Mouse (Mus musculus) stomach, embryonic 16.5 days (tissue): ENCODE data around the gene 1700013G24Rik. TPM values are rescaled to one million over a fixed set of nuclear protein-coding genes. Genes with fewer than 3 reads are reported as not detected.

Source experiments
- ATAC-seq: fragments of 200-750 bp; cut with Nextera tagmentation; 2 replicates; pipeline ENCODE4 v1.8.0; 2017; ENCODE audit warnings: moderate number of reproducible peaks, moderate TSS enrichment; ENCODE audit not compliant: insufficient read depth, low FRiP score
- H3K27ac ChIP-seq: fragments of 300-500 bp; sonication (generic); 2 replicates; pipeline ENCODE4 v1.5.1; 2014; ENCODE audit warnings: low read length
- H3K27me3 ChIP-seq: fragments of 300-500 bp; sonication (generic); 2 replicates; pipeline ENCODE4 v1.6.1; 2014; ENCODE audit warnings: low read length, control low read depth, mixed read lengths; ENCODE audit not compliant: control insufficient read depth, insufficient read depth
- H3K36me3 ChIP-seq: fragments of 300-500 bp; sonication (generic); 2 replicates; pipeline ENCODE4 v1.6.1; 2014; ENCODE audit warnings: low read length; ENCODE audit not compliant: control insufficient read depth, insufficient read depth
- H3K4me1 ChIP-seq: fragments of 300-500 bp; sonication (generic); 2 replicates; pipeline ENCODE4 v1.6.1; 2014; ENCODE audit warnings: low read length, control low read depth, mixed read lengths; ENCODE audit not compliant: control insufficient read depth, insufficient read depth
- H3K4me2 ChIP-seq: fragments of 300-500 bp; sonication (generic); 2 replicates; pipeline ENCODE4 v1.6.1; 2014; ENCODE audit warnings: low read depth, low read length, mixed read lengths
- H3K4me3 ChIP-seq: fragments of 300-500 bp; sonication (generic); replicated peaks from 2 replicates; pipeline ENCODE4 v1.5.1; 2014; ENCODE audit warnings: mild to moderate bottlenecking, low read length
- H3K9ac ChIP-seq: fragments of 300-500 bp; sonication (generic); 2 replicates; pipeline ENCODE4 v1.6.1; 2014; ENCODE audit warnings: low read length
- H3K9me3 ChIP-seq: fragments of 300-500 bp; sonication (generic); replicated peaks from 2 replicates; pipeline ENCODE4 v1.6.1; 2016; ENCODE audit warnings: low read length, control low read depth; ENCODE audit not compliant: control insufficient read depth
- WGBS: fragments of 180-500 bp; shearing (Covaris S2); extraction: QIAGEN DNeasy Blood & Tissue Kit; methylation state at CpG from one replicate; pipeline ENCODE4 v1.1.7; 2014; 5-methylcytosine and 5-hydroxymethylcytosine counted together
- polyA plus RNA-seq: library from polyadenylated mRNA; unstranded; fragments of >200 nt; fragmentation: Nextera tagmentation; extraction: Ambion mirVana; gene quantifications from 2 replicates; pipeline ENCODE4 v1.2.1, GENCODE M21; 2015

1700013G24Rik gene
- polyA plus RNA-seq, 1 experiment from 2014 or later: not detected

DNA sequence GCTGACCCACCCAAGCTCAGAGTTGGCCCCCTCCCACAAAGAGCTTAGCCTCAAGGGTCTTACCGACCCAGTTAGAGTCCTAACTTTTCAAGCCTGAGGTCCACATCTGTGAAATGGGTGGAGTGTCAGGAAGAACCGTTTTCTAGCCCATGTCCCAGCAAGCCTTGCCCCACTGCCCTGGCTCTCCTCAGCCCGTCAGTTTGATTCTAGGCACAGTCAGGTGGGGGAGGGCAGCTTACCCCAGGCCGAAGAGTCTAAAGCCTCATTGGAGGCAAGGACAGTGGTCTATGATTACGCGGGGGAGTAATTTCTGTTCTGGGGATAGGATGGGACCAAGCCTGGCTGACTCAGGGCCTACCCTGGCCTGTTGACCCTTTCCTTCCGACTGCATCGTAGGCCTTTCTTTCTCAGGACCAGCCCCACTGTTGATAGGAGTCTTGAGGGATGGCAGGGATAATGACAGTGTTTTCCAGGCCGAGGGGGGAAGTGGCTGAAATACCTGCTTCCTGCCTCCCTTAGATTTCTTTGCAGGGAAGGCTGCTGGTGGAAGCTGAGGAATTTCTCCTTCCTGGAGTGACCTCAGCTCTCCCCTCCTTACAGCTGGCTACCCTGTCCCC is 17.7 kb downstream of the 1700013G24Rik start:
- H3K27me3 ChIP-seq: no peaks in the 10 kb centered on the region
- peaks cover 67% of the 10 kb centered on the region for H3K4me1 ChIP-seq
- H3K36me3 ChIP-seq: no peaks in the 10 kb centered on the region
- peak overlapping the region; percentile 84 for H3K27ac ChIP-seq
- H3K9ac ChIP-seq: peak overlapping the region; percentile 92
- no peaks in the 10 kb centered on the region for H3K9me3 ChIP-seq
- peak overlapping the region; percentile 77 for H3K4me2 ChIP-seq
- ATAC-seq: no peak
- WGBS: 54% methylated on average over 9 of the region's 9 CpGs
- H3K4me3 ChIP-seq: peak overlapping the region; percentile 82

DNA sequence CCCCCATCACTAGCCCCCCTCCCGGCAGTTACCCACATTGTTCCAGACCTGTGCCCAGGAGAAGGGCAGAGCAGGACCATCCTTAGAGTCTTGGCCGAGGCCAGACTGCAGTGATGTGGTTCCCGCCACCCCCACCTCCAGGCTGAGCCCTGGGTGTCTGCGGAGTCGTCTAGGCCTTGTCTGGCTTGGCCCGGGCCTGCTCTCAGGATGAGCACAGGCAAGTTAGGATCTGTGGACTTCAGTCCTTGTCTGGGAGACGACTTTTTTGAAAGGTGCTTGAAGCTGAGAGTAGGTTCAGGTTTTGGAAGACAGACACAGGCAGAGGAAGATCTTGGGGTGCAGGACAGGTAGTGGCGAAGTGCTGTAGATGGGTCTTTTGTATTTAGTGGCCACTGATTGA is 18.2 kb downstream of the 1700013G24Rik start:
- peak overlapping the region; percentile 14 for H3K27ac ChIP-seq
- H3K9ac ChIP-seq: peak overlapping the region; percentile 92; the same call in 1 of the 2 replicates
- no peak for ATAC-seq
- H3K9me3 ChIP-seq: no peaks in the 10 kb centered on the region
- WGBS: 57% methylated on average over 8 of the region's 8 CpGs
- H3K4me1 ChIP-seq: peaks cover 71% of the 10 kb centered on the region
- H3K27me3 ChIP-seq: no peaks in the 10 kb centered on the region
- peak overlapping the region; percentile 77 for H3K4me2 ChIP-seq
- no peaks in the 10 kb centered on the region for H3K36me3 ChIP-seq
- peak overlapping the region; percentile 20; the same call in 1 of the 2 replicates for H3K4me3 ChIP-seq

DNA sequence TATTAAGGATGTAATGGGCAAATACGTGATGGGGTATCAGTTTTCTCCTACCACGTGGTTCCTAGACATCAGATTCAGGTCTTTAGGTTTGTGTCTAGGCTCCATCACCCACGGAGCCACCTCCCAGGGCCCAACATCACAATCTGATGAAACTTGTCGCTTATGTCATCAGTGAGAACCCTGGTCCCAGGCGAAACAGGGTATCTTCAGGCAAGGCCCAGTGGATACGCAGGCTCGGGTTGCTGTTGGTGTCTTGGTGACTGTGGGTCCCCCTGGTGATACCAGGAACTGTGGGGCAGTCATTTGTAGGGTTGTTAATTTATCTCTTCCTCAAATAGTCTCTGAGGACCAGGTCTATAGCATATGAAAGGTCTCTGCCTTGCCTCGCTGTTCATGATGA is 20.2 kb downstream of the 1700013G24Rik start:
- H3K27me3 ChIP-seq: no peaks in the 10 kb centered on the region
- no peaks in the 10 kb centered on the region for H3K9me3 ChIP-seq
- peak overlapping the region; percentile 79 for H3K27ac ChIP-seq
- ATAC-seq: no peak
- H3K4me1 ChIP-seq: peaks cover 78% of the 10 kb centered on the region
- H3K4me2 ChIP-seq: peak overlapping the region; percentile 34
- H3K9ac ChIP-seq: peak overlapping the region; percentile 56
- no peaks in the 10 kb centered on the region for H3K36me3 ChIP-seq
- WGBS: 79% methylated on average over 8 of the region's 8 CpGs
- peak overlapping the region; percentile 5; the same call in 1 of the 2 replicates for H3K4me3 ChIP-seq

DNA sequence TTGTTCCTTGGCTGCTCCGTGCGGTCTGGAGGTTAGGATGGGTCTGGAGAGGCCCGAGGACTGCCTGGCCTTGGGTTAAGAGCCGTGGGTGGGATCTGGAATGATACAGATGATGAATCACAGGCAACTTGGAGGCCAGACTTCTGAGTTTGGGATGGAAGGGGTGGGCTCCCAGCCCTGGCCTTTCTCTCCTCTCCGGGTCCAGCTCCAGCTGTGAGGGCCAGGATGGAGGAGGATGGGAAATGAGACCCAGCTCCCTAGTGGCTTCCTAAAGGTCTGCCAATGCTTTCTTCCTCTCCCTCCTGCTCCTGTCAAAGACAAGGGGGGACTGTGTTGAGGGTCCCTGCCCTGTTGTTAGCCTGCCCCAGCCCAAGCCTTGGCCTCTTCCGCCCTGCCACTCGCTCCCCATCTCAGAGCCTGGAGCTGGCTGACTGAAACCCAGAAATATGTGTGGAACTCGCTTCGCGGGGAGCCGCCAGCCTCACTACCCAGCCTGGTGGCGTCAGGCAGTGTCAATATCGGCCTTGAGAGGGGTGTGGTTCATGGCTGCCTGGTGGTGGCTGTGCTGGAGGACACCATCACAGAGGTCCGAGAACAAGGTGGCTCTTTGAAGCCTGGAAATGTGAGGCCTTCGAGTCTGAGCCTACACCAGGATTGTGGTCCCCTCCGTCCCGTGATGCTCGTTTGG is 20.8 kb downstream of the 1700013G24Rik start:
- Histone ChIP-seq H3K4me2 (peak overlapping the region; percentile 34), H3K4me3 (peak overlapping the region; percentile 5; the same call in 1 of the 2 replicates), H3K27ac (peak overlapping the region; percentile 79), H3K36me3 (no peaks in the 10 kb centered on the region), H3K27me3 (no peaks in the 10 kb centered on the region), H3K9ac (peak overlapping the region; percentile 56), H3K9me3 (no peaks in the 10 kb centered on the region), H3K4me1 (peaks cover 83% of the 10 kb centered on the region)
- 40% methylated on average over 18 of the region's 18 CpGs for WGBS
- ATAC-seq: no peak; the same call in 1 of the 2 replicates

DNA sequence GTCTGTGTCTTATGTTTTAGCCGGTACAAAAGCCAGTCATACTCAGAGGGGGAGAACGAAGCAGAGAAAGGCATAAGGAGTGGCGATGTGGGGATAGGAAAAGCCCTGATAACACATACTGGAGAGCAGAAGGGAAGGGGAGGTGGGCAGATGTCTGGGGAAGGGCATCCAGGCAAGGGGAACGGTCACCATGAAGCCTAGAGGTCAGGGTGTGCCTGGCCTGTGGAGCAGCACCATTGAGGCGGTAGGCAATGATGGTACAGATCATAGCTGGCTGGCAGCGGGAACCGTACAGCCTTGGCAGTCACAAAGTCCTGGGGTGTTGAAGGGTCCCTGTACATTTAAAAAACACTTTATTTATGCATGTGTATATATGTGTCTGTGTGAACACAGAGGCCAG is 21.6 kb downstream of the 1700013G24Rik start:
- ATAC-seq: no peak
- H3K36me3 ChIP-seq: no peaks in the 10 kb centered on the region
- H3K9me3 ChIP-seq: no peaks in the 10 kb centered on the region
- 85% methylated on average over 7 of the region's 7 CpGs for WGBS
- H3K4me2 ChIP-seq: no peak overlapping the region
- H3K4me1 ChIP-seq: peaks cover 88% of the 10 kb centered on the region
- no peak overlapping the region for H3K4me3 ChIP-seq
- H3K27ac ChIP-seq: peak overlapping the region; percentile 79; the same call in 1 of the 2 replicates
- no peaks in the 10 kb centered on the region for H3K27me3 ChIP-seq
- H3K9ac ChIP-seq: peak overlapping the region; percentile 44; the same call in 1 of the 2 replicates

DNA sequence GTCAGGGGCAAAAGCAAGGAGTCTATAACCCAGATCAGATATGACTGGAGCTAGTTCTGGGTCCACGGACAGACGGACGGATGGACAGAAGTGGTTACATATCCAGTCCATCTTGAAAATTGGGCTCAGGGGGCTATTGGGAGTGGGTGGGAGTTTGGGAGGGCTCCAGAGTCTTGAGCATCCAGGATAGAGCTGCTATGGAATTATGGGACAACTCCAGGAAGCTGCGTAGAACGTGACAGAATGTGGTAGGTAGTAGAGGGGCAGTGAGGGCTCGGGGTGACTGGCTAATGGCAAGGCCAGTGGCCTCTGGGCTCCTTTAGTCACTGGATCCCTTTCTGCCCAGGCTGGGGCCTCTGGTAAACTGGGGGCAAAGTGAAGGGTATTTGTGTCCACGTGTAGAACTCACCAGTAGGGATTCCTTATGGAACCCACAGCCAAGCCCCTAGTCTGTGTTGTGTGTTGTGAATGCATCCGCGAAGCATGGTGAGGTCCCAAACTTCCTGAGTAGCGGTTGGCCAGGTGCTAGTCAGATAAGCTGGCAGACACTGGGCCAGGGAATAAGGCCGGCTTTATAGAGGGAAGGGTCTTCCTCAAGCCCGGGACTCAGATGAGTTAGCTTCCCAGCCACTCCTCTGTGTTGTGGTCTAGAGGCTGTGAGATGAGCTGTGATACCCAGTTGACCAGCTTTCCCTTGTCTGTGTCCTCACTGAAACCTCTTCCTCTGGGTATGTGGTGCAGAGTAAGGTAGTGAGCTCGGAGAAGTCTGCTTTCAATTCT is 22.4 kb downstream of the 1700013G24Rik start:
- Histone ChIP-seq H3K27me3 (no peaks in the 10 kb centered on the region), H3K4me2 (peak overlapping the region; percentile 48; the same call in 1 of the 2 replicates), H3K4me3 (no peak overlapping the region), H3K4me1 (peaks cover 88% of the 10 kb centered on the region), H3K9ac (peak overlapping the region; percentile 59; the same call in 1 of the 2 replicates), H3K36me3 (no peaks in the 10 kb centered on the region), H3K9me3 (no peaks in the 10 kb centered on the region), H3K27ac (peak overlapping the region; percentile 77)
- no peak for ATAC-seq
- 73% methylated on average over 13 of the region's 13 CpGs for WGBS

DNA sequence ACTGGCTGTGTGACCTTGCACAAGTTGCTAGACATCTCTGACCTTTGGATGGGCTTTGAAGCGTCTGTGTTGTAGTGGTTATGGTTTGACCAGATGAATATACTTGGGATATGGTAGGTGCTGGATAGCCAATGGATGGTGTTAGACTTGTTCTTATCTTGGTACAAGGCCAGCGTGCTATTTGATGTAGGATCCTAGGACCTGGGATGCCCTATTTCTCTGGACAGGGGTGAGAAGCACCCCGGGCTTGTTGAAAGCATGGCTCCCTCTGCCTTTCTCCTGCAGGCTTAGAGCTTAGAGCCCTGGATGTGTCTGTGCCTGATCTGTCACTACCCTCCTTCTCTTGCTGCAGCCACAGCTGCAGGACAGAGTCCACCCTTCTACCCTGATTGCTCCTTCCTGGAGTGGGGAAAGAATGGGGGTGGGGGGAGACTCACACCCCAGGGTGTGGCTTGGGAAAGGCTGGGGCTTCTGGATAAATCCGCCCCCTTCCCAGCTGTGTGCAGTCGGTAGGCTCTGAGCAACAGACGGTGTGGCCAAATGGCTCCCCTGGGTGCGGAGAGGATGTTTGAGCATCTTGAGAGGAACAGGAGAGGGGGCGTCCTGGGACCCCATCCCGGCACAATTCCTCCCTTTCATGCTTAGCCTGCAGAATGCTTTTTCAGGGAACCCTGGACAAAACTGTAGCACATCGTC is 23.1 kb downstream of the 1700013G24Rik start:
- no peaks in the 10 kb centered on the region for H3K36me3 ChIP-seq
- H3K4me2 ChIP-seq: peak overlapping the region; percentile 48
- peak overlapping the region; percentile 77 for H3K27ac ChIP-seq
- peak overlapping the region; percentile 59 for H3K9ac ChIP-seq
- WGBS: 19% methylated on average over 10 of the region's 10 CpGs
- peaks cover 88% of the 10 kb centered on the region for H3K4me1 ChIP-seq
- H3K4me3 ChIP-seq: peak overlapping the region; percentile 18
- no peaks in the 10 kb centered on the region for H3K27me3 ChIP-seq
- peak; percentile 73 for ATAC-seq
- no peaks in the 10 kb centered on the region for H3K9me3 ChIP-seq

DNA sequence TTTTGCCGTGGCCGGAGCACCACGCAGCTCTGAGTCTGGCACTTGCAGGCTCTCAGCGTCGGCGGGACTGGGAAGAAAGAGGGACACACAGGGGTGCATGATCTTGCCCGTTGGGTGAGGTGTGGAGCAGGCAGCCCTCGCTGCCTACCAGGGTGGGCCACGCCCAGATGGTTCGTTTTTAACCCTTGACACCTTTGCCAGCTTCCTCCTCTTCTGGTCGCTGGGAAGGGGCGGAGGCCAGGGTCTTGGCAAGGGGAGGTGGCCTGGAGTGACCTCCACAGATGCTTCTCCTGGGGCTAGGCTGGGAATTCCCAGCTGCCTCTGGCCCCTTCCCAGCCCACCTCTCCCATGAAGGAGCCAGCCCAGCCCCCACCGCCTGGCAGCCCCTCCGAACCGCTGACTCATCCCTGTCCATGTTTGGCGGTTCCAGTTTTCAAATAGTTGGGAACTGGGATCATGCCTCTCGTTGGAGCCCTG is 23.7 kb downstream of the 1700013G24Rik start:
- no peaks in the 10 kb centered on the region for H3K9me3 ChIP-seq
- peak; percentile 31; the same call in 1 of the 2 replicates for ATAC-seq
- H3K4me1 ChIP-seq: peaks cover 90% of the 10 kb centered on the region
- 9% methylated on average over 17 of the region's 17 CpGs for WGBS
- peak overlapping the region; percentile 77 for H3K27ac ChIP-seq
- H3K9ac ChIP-seq: peak overlapping the region; percentile 59
- peak overlapping the region; percentile 18 for H3K4me3 ChIP-seq
- peak overlapping the region; percentile 48 for H3K4me2 ChIP-seq
- H3K27me3 ChIP-seq: no peaks in the 10 kb centered on the region
- H3K36me3 ChIP-seq: no peaks in the 10 kb centered on the region
